Mouse (Mus musculus) lung, embryonic 15.5 days (tissue): ENCODE results near the gene Map4k2. TPM values are rescaled to one million over a fixed set of nuclear protein-coding genes. Genes with fewer than 3 reads are reported as not detected.

Experiments
- ATAC-seq: fragments of 200-750 bp; cut with Nextera tagmentation; 2 replicates; pipeline ENCODE4 v1.8.0; 2017; ENCODE audit warnings: moderate number of reproducible peaks, borderline replicate concordance; ENCODE audit not compliant: low FRiP score, low TSS enrichment; ENCODE audit errors: extremely low read depth
- H3K27ac ChIP-seq: fragments of 300-500 bp; sonication (generic); 2 replicates; pipeline ENCODE4 v1.5.1; 2015; ENCODE audit warnings: moderate library complexity, mild to moderate bottlenecking, inconsistent platforms
- H3K27me3 ChIP-seq: fragments of 300-500 bp; sonication (generic); 2 replicates; pipeline ENCODE4 v1.6.1; 2015; ENCODE audit warnings: inconsistent platforms
- H3K36me3 ChIP-seq: fragments of 300-500 bp; sonication (generic); 2 replicates; pipeline ENCODE4 v1.6.1; 2015; ENCODE audit warnings: inconsistent platforms
- H3K4me1 ChIP-seq: fragments of 300-500 bp; sonication (generic); 2 replicates; pipeline ENCODE4 v1.6.1; 2015; ENCODE audit warnings: inconsistent platforms
- H3K4me2 ChIP-seq: fragments of 300-500 bp; sonication (generic); 2 replicates; pipeline ENCODE4 v1.6.1; 2015; ENCODE audit warnings: inconsistent platforms, mild to moderate bottlenecking, moderate library complexity
- H3K4me3 ChIP-seq: fragments of 300-500 bp; sonication (generic); 2 replicates; pipeline ENCODE4 v1.5.1; 2015; ENCODE audit warnings: mild to moderate bottlenecking, inconsistent platforms
- H3K9ac ChIP-seq: fragments of 300-500 bp; sonication (generic); 2 replicates; pipeline ENCODE4 v1.6.1; 2015; ENCODE audit warnings: inconsistent platforms
- H3K9me3 ChIP-seq: fragments of 300-500 bp; sonication (generic); 2 replicates; pipeline ENCODE4 v1.6.1; 2016; ENCODE audit warnings: inconsistent platforms
- WGBS: fragments of 180-500 bp; shearing (Covaris S2); methylation state at CpG from one replicate; pipeline ENCODE4 v1.1.7; 2015; 5-methylcytosine and 5-hydroxymethylcytosine counted together
- polyA plus RNA-seq: library from polyadenylated mRNA; unstranded; fragments of >200 nt; fragmentation: Nextera tagmentation; extraction: Ambion mirVana; gene quantifications from 2 replicates; pipeline ENCODE4 v1.2.1, GENCODE M21; 2015

The Map4k2 gene
- polyA plus RNA-seq, 1 experiment from 2014 or later = 22.9 TPM

GRCm38 (mm10) chr19:6349215-6349983 lies 8.5 kb downstream of the Map4k2 start:
- no peak for ATAC-seq
- Histone ChIP-seq H3K4me1 (peaks cover 16% of the 10 kb centered on the region), H3K4me3 (no peak overlapping the region), H3K27ac (peak overlapping the region; percentile 46), H3K27me3 (no peaks in the 10 kb centered on the region), H3K36me3 (peaks cover 12% of the 10 kb centered on the region; the same call in 1 of the 2 replicates), H3K9ac (no peak overlapping the region), H3K9me3 (no peaks in the 10 kb centered on the region), H3K4me2 (no peak overlapping the region)
- 31% methylated on average over 14 of the region's 14 CpGs for WGBS

GRCm38 (mm10) chr19:6351431-6352106 lies 10.6 kb downstream of the Map4k2 start:
- H3K36me3 ChIP-seq = peaks cover 5% of the 10 kb centered on the region; the same call in 1 of the 2 replicates
- H3K27ac ChIP-seq = no peak overlapping the region
- 60% methylated on average over 14 of the region's 14 CpGs for WGBS
- H3K27me3 ChIP-seq = no peaks in the 10 kb centered on the region
- H3K9ac ChIP-seq = no peak overlapping the region
- H3K4me1 ChIP-seq = peaks cover 16% of the 10 kb centered on the region
- no peak overlapping the region for H3K4me3 ChIP-seq
- H3K9me3 ChIP-seq = no peaks in the 10 kb centered on the region
- H3K4me2 ChIP-seq = no peak overlapping the region
- no peak for ATAC-seq

GRCm38 (mm10) chr19:6352107-6352505 lies 11.2 kb downstream of the Map4k2 start:
- WGBS = 71% methylated on average over 2 of the region's 2 CpGs
- Histone ChIP-seq H3K27ac (no peak overlapping the region), H3K4me3 (no peak overlapping the region), H3K27me3 (no peaks in the 10 kb centered on the region), H3K9me3 (no peaks in the 10 kb centered on the region), H3K9ac (no peak overlapping the region), H3K4me2 (no peak overlapping the region), H3K4me1 (peaks cover 16% of the 10 kb centered on the region), H3K36me3 (peaks cover 5% of the 10 kb centered on the region; the same call in 1 of the 2 replicates)
- ATAC-seq = no peak

GRCm38 (mm10) chr19:6354030-6354429 lies 13.1 kb downstream of the Map4k2 start:
- no peaks in the 10 kb centered on the region for H3K27me3 ChIP-seq
- no peak overlapping the region for H3K27ac ChIP-seq
- no peaks in the 10 kb centered on the region for H3K9me3 ChIP-seq
- peaks cover 10% of the 10 kb centered on the region for H3K4me1 ChIP-seq
- no peak overlapping the region for H3K4me3 ChIP-seq
- peaks cover 5% of the 10 kb centered on the region; the same call in 1 of the 2 replicates for H3K36me3 ChIP-seq
- no peak overlapping the region for H3K4me2 ChIP-seq
- H3K9ac ChIP-seq = no peak overlapping the region
- 67% methylated on average over 7 of the region's 7 CpGs for WGBS
- no peak for ATAC-seq

GRCm38 (mm10) chr19:6361291-6361690 lies 20.4 kb downstream of the Map4k2 start:
- no peak overlapping the region for H3K4me2 ChIP-seq
- H3K4me3 ChIP-seq = no peak overlapping the region
- 90% methylated on average over 3 of the region's 3 CpGs for WGBS
- H3K9ac ChIP-seq = no peak overlapping the region
- H3K36me3 ChIP-seq = peaks cover 13% of the 10 kb centered on the region
- H3K9me3 ChIP-seq = no peaks in the 10 kb centered on the region
- no peak for ATAC-seq
- H3K27me3 ChIP-seq = no peaks in the 10 kb centered on the region
- no peak overlapping the region for H3K27ac ChIP-seq
- H3K4me1 ChIP-seq = peaks cover 19% of the 10 kb centered on the region

GRCm38 (mm10) chr19:6363091-6363410 lies 22.1 kb downstream of the Map4k2 start:
- Histone ChIP-seq H3K27me3 (no peaks in the 10 kb centered on the region), H3K36me3 (peaks cover 30% of the 10 kb centered on the region), H3K9me3 (no peaks in the 10 kb centered on the region), H3K4me1 (peaks cover 28% of the 10 kb centered on the region), H3K27ac (peak overlapping the region; percentile 35; the same call in 1 of the 2 replicates), H3K4me2 (peak overlapping the region; percentile 59), H3K9ac (peak overlapping the region; percentile 55), H3K4me3 (peak overlapping the region; percentile 85)
- under 1% methylated on average over 11 of the region's 11 CpGs for WGBS
- no peak for ATAC-seq

GRCm38 (mm10) chr19:6363411-6364240 lies 22.7 kb downstream of the Map4k2 start, which contains the start of gene Sf1:
TSS of gene Sf1 (plus strand) at chr19:6363690.
- peaks cover 36% of the 10 kb centered on the region for H3K36me3 ChIP-seq
- peak; percentile 98 for ATAC-seq
- peak within 1 kb of the TSS; percentile 97 for H3K27ac ChIP-seq
- under 1% methylated on average over 78 of the region's 85 CpGs for WGBS
- H3K4me3 ChIP-seq = peak within 1 kb of the TSS; percentile 85
- no peaks in the 10 kb centered on the region for H3K27me3 ChIP-seq
- peak within 1 kb of the TSS; percentile 95 for H3K9ac ChIP-seq
- no peaks in the 10 kb centered on the region for H3K9me3 ChIP-seq
- peak within 1 kb of the TSS; percentile 67 for H3K4me2 ChIP-seq
- H3K4me1 ChIP-seq = peaks cover 28% of the 10 kb centered on the region

GRCm38 (mm10) chr19:6364317-6364725 lies 23.4 kb downstream of the Map4k2 start:
- WGBS = under 1% methylated on average over 55 of the region's 55 CpGs
- peaks cover 42% of the 10 kb centered on the region for H3K36me3 ChIP-seq
- peak overlapping the region; percentile 67 for H3K4me2 ChIP-seq
- peak overlapping the region; percentile 97 for H3K27ac ChIP-seq
- H3K4me1 ChIP-seq = peaks cover 28% of the 10 kb centered on the region
- ATAC-seq = no peak
- no peaks in the 10 kb centered on the region for H3K9me3 ChIP-seq
- no peaks in the 10 kb centered on the region for H3K27me3 ChIP-seq
- peak overlapping the region; percentile 85 for H3K4me3 ChIP-seq
- H3K9ac ChIP-seq = peak overlapping the region; percentile 95

- no peak overlapping the region for H3K27ac ChIP-seq
- WGBS = 1% methylated on average over 2 of the region's 2 CpGs
Observed at GRCm38 (mm10) chr19:6364842-6365241, 23.9 kb downstream of the Map4k2 start.

GRCm38 (mm10) chr19:6370175-6370574 lies 29.2 kb downstream of the Map4k2 start:
- H3K9me3 ChIP-seq = no peaks in the 10 kb centered on the region
- peaks cover 93% of the 10 kb centered on the region for H3K36me3 ChIP-seq
- no peak overlapping the region for H3K9ac ChIP-seq
- no peak overlapping the region for H3K4me2 ChIP-seq
- H3K4me1 ChIP-seq = peaks cover 21% of the 10 kb centered on the region
- 89% methylated on average over 2 of the region's 2 CpGs for WGBS
- no peak overlapping the region for H3K27ac ChIP-seq
- ATAC-seq = no peak
- H3K4me3 ChIP-seq = no peak overlapping the region
- no peaks in the 10 kb centered on the region for H3K27me3 ChIP-seq

More at GRCm38 (mm10) chr19:6364842-6365241, 23.9 kb downstream of the Map4k2 start:
- Histone ChIP-seq H3K4me2 (peak overlapping the region; percentile 67), H3K9me3 (no peaks in the 10 kb centered on the region), H3K4me3 (peak overlapping the region; percentile 85), H3K4me1 (peaks cover 28% of the 10 kb centered on the region), H3K36me3 (peaks cover 46% of the 10 kb centered on the region), H3K9ac (peak overlapping the region; percentile 95), H3K27me3 (no peaks in the 10 kb centered on the region)
- no peak for ATAC-seq

- 78% methylated on average over 3 of the region's 3 CpGs for WGBS
- peaks cover 94% of the 10 kb centered on the region for H3K36me3 ChIP-seq
- H3K27ac ChIP-seq = no peak overlapping the region
- H3K27me3 ChIP-seq = no peaks in the 10 kb centered on the region
- no peak overlapping the region for H3K4me3 ChIP-seq
- ATAC-seq = no peak
- no peak overlapping the region for H3K4me2 ChIP-seq
- no peak overlapping the region for H3K9ac ChIP-seq
- peaks cover 6% of the 10 kb centered on the region; the same call in 1 of the 2 replicates for H3K4me1 ChIP-seq
- H3K9me3 ChIP-seq = no peaks in the 10 kb centered on the region
Observed at GRCm38 (mm10) chr19:6372433-6372832, 31.5 kb downstream of the Map4k2 start.
